Mouse (Mus musculus) heart, embryonic 14.5 days (tissue): ENCODE measurements around the gene Spsb4. TPM values are rescaled to one million over a fixed set of nuclear protein-coding genes. Genes with fewer than 3 reads are reported as not detected.

Source experiments
- ATAC-seq: fragments of 200-750 bp; cut with Nextera tagmentation; 2 replicates; pipeline ENCODE4 v1.8.0; 2017; ENCODE audit warnings: low read depth, moderate TSS enrichment; ENCODE audit not compliant: insufficient number of reproducible peaks, insufficient read depth, low FRiP score
- H3K27ac ChIP-seq, 2 experiments: fragments of 200-500 bp in 1 of 2; fragments of 300-500 bp in 1 of 2; sonication (generic) in 1 of 2; replicated peaks in 1 of 2; 2 replicates each; pipeline ENCODE4 v1.5.1; 2012 to 2014; ENCODE audit warnings: low read depth in 2 of 2, low read length in 2 of 2, control low read depth in 1 of 2, mild to moderate bottlenecking in 1 of 2, mixed read lengths in 1 of 2; ENCODE audit not compliant: control insufficient read depth in 1 of 2, insufficient read depth in 1 of 2
- H3K27me3 ChIP-seq: fragments of 300-500 bp; sonication (generic); 2 replicates; pipeline ENCODE4 v1.6.1; 2014; ENCODE audit warnings: mild to moderate bottlenecking, low read length, control low read depth; ENCODE audit not compliant: control insufficient read depth, insufficient read depth
- H3K36me3 ChIP-seq: fragments of 300-500 bp; sonication (generic); 2 replicates; pipeline ENCODE4 v1.6.1; 2014; ENCODE audit warnings: mild to moderate bottlenecking, control low read depth, low read length, mixed read lengths; ENCODE audit not compliant: control insufficient read depth, insufficient read depth
- H3K4me1 ChIP-seq, 2 experiments: fragments of 200-500 bp in 1 of 2; fragments of 300-500 bp in 1 of 2; sonication (generic) in 1 of 2; 2 replicates each; pipeline ENCODE4 v1.6.1; 2012 to 2014; ENCODE audit warnings: low read length in 2 of 2, control low read depth in 1 of 2, mixed read lengths in 1 of 2; ENCODE audit not compliant: control insufficient read depth in 2 of 2, insufficient read depth in 2 of 2
- H3K4me2 ChIP-seq: fragments of 300-500 bp; sonication (generic); 2 replicates; pipeline ENCODE4 v1.6.1; 2014; ENCODE audit warnings: mild to moderate bottlenecking, low read length
- H3K4me3 ChIP-seq, 2 experiments: fragments of 200-500 bp in 1 of 2; fragments of 300-500 bp in 1 of 2; sonication (generic) in 1 of 2; 2 replicates each; pipeline ENCODE4 v1.5.1; 2012 to 2014; ENCODE audit warnings: low read length in 2 of 2, mild to moderate bottlenecking in 2 of 2, control low read depth in 1 of 2, low read depth in 1 of 2, moderate library complexity in 1 of 2; ENCODE audit not compliant: control insufficient read depth in 1 of 2, insufficient read depth in 1 of 2
- H3K9ac ChIP-seq: fragments of 300-500 bp; sonication (generic); 2 replicates; pipeline ENCODE4 v1.6.1; 2014; ENCODE audit warnings: mild to moderate bottlenecking, low read length
- H3K9me3 ChIP-seq: fragments of 300-500 bp; sonication (generic); 2 replicates; pipeline ENCODE4 v1.6.1; 2016; ENCODE audit warnings: low read length, control low read depth; ENCODE audit not compliant: control insufficient read depth
- WGBS: fragments of 180-500 bp; shearing (Covaris S2); extraction: QIAGEN DNeasy Blood & Tissue Kit; methylation state at CpG from one replicate; pipeline ENCODE4 v1.1.7; 2014; 5-methylcytosine and 5-hydroxymethylcytosine counted together
- polyA plus RNA-seq: library from polyadenylated mRNA; unstranded; fragments of >200 nt; fragmentation: Nextera tagmentation; extraction: Ambion mirVana; gene quantifications from 2 replicates; pipeline ENCODE4 v1.2.1, GENCODE M21; 2014

The Spsb4 gene
- polyA plus RNA-seq, 1 experiment from 2014 or later: 41.9 TPM

DNA sequence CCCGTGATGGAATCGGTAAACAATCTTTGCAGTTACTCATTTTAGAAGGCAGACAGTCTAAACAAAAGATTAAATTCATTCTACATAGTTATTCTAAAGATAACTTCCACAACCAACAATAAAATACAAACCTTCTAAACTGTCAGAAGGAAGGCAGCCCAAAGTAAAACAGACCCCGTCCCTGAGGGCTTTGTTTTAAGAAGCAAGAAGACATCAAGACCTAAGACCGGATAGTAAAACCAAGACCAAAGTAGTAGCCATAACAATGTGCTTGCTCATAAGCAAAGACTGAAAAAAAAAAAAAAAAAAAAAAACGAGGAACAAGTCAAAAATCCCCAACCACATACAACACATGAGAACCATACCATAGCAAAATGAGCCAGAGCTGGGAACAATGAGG lies 15.5 kb downstream of the Spsb4 start:
- no peak overlapping the region for H3K27ac ChIP-seq
- H3K4me2 ChIP-seq: no peak overlapping the region
- no peak overlapping the region for H3K4me3 ChIP-seq
- H3K9me3 ChIP-seq: no peaks in the 10 kb centered on the region
- ATAC-seq: no peak
- H3K27me3 ChIP-seq: no peaks in the 10 kb centered on the region
- no peaks in the 10 kb centered on the region for H3K36me3 ChIP-seq
- H3K9ac ChIP-seq: no peak overlapping the region
- H3K4me1 ChIP-seq: peaks cover 9 to 24% of the 10 kb centered on the region in 2 experiments
- WGBS: 69% methylated on average over 5 of the region's 5 CpGs

DNA sequence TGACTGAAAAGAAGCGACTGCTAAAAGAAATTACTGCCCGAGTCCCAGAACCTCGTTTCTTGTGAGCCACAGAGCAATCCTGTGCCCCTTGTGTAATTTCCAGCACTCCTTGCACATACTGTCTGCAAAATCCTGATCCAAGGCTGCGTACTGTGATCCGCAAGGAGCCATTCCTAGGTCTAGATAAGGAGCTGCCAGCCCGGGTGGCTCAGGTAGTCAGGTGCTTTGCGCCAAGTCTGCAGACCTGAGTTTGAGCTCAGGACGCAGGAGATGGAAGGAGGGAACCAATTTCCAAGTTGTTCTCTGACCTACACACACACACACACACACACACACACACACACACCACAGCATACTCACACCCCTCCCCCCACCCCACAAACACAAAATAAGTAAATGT lies 16.0 kb downstream of the Spsb4 start:
- Histone ChIP-seq H3K9ac (no peak overlapping the region), H3K4me2 (no peak overlapping the region), H3K36me3 (no peaks in the 10 kb centered on the region), H3K27me3 (no peaks in the 10 kb centered on the region), H3K9me3 (no peaks in the 10 kb centered on the region), H3K27ac (no peak overlapping the region), H3K4me1 (peaks cover 9 to 19% of the 10 kb centered on the region in 2 experiments), H3K4me3 (no peak overlapping the region)
- 70% methylated on average over 8 of the region's 8 CpGs for WGBS
- no peak for ATAC-seq

DNA sequence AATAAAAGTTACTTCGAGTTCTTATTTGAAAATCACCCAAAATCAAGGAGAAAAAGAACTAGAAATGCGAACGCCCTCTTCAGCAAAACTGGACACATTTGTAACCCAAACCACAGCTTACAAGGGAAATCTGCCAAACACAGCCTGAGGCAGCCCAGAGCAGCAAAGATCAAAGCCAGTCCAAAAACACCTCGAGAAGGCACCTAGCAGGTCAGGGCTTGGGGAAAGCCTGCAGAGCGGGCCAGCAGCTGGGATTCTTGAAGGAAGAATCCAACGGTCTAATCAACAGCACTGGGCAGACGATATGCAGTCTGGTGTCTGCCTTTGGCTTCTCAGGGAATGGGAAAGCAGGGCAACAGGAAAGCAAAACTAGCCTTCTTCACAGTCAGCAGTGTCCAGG lies 16.6 kb downstream of the Spsb4 start:
- Histone ChIP-seq H3K9me3 (no peaks in the 10 kb centered on the region), H3K4me1 (peaks cover 9 to 14% of the 10 kb centered on the region in 2 experiments), H3K9ac (no peak overlapping the region), H3K4me3 (no peak overlapping the region), H3K27me3 (no peaks in the 10 kb centered on the region), H3K27ac (no peak overlapping the region), H3K36me3 (no peaks in the 10 kb centered on the region), H3K4me2 (no peak overlapping the region)
- 49% methylated on average over 7 of the region's 7 CpGs for WGBS
- ATAC-seq: no peak

DNA sequence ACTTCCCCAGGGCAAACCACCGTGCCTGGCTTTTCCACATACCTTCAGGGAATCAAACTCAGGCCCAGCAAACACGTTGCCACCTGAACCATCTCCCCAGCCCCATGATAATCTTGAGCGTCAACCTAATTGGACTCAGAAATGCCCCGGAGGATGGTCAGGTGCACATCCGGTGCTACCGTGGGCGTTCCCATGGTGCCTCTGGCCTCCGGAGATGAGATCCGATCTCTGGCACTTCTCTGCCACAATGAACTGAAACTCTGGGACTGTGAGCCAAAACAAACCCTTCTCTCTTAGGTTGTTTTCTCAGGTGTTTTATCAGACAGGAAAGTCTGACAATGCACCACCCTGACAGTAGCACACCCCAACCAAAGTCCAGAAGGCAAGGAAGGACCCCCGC lies 17.2 kb downstream of the Spsb4 start:
- Histone ChIP-seq H3K27me3 (no peaks in the 10 kb centered on the region), H3K9me3 (no peaks in the 10 kb centered on the region), H3K4me2 (no peak overlapping the region), H3K9ac (no peak overlapping the region), H3K36me3 (no peaks in the 10 kb centered on the region), H3K4me3 (no peak overlapping the region), H3K27ac (no peak overlapping the region), H3K4me1 (peaks cover 9 to 14% of the 10 kb centered on the region in 2 experiments)
- 81% methylated on average over 10 of the region's 10 CpGs for WGBS
- ATAC-seq: no peak

DNA sequence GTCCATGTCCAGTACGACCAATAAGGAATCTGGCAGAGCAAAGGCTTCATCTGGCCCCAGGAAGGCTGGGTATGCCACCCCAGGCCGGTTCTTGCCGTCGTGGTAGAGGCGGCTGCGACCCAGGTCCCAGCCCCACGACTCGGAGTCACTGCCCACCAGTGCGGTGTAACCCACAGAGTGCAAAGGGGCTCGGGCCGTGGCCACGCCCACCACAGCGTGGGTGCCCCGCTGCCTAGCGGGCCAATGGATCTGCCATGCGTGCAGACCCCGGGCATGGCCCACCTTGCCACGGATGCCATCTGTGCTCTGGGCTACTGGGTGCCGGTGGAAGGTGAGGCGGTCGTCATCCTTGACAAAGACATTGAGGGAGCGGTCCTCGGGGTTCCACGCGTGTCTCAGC lies 22.9 kb downstream of the Spsb4 start:
- 95% methylated on average over 25 of the region's 25 CpGs for WGBS
- Histone ChIP-seq H3K4me3 (no peak overlapping the region), H3K27ac (no peak overlapping the region), H3K9me3 (no peaks in the 10 kb centered on the region), H3K36me3 (peaks cover 17% of the 10 kb centered on the region), H3K4me1 (peaks cover 39 to 46% of the 10 kb centered on the region in 2 experiments), H3K4me2 (no peak overlapping the region), H3K9ac (no peak overlapping the region), H3K27me3 (no peaks in the 10 kb centered on the region)
- 0 out of 2 replicates have a peak, but pooled peaks have one; percentile 26 for ATAC-seq

DNA sequence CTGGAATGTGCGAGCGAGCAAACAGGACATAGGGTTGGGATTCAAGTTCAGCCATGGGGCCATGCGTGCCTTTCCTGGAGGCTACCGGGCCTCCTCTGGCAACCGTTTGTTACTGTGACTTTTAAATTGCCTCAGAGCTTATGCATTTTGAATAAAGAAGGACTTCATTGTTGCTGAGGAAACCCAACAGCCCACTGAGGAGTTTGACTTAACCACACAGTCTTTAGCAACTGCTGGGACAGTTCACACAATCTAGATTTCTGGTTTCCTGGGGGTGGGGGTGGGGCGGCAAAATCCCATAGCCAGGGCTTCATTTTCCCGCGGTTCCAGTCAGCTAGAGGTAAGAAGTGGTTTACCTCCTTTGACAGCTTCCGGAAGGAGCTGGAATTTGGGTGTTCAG lies 23.9 kb downstream of the Spsb4 start:
- Histone ChIP-seq H3K27me3 (no peaks in the 10 kb centered on the region), H3K4me1 (peaks cover 47 to 56% of the 10 kb centered on the region in 2 experiments), H3K9me3 (no peaks in the 10 kb centered on the region), H3K9ac (no peak overlapping the region), H3K36me3 (peaks cover 17% of the 10 kb centered on the region), H3K4me3 (no peak overlapping the region), H3K4me2 (no peak overlapping the region), H3K27ac (no peak overlapping the region)
- 77% methylated on average over 9 of the region's 9 CpGs for WGBS
- no peak for ATAC-seq

DNA sequence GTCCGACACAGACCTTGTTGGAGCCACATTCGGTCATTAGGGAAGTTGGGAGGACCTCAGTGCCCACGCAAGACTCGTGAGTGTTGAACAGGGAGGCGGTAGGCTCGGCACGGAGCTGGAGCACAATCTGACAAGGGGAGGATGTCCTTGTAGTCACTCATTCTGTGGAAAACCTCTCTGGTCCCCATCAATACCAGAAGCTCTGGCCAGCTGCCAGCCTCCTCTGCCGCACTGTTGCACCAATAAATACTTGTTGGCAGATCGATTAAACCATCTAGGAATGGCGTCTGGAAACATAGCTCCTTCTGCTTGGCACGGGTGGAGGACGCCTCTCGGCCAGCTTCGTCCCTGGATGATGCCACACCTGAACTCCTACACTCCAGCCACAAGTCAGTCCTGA lies 27.5 kb downstream of the Spsb4 start:
- Histone ChIP-seq H3K4me2 (no peak overlapping the region), H3K36me3 (peaks cover 16% of the 10 kb centered on the region), H3K9ac (no peak overlapping the region; the same call in 1 of the 2 replicates), H3K27ac (no peak overlapping the region), H3K27me3 (no peaks in the 10 kb centered on the region), H3K9me3 (no peaks in the 10 kb centered on the region), H3K4me1 (peaks cover 76 to 88% of the 10 kb centered on the region in 2 experiments), H3K4me3 (no peak overlapping the region)
- no peak for ATAC-seq
- 50% methylated on average over 14 of the region's 14 CpGs for WGBS

DNA sequence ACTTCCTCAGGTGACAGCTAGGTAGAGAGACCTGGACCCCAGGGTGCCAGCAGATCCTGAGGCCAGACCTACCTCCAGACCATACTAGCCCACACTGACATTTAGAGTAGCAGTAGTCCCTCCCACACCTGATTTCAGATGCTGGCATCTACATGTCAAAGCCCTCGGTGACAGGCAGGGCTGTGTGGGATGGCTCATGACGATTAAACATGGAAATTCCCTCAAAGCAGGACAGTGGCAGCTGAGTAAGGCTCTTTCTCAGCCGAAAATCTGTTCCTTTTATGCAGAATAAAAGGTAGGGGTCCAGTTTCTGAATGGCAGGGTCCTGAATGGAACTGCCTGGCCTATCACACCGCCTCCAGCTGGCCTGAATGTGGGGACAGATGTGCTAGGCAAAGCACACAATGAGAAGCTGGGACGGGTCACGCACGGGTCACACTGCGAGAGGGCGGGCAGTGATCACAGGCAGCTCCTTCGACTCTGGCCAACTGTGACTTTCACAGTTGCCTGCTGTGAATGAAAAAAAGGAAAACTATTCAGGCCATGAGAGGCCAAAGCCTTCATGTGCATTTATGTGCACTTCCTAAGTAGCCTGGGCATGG lies 29.2 kb downstream of the Spsb4 start:
- Histone ChIP-seq H3K36me3 (0 out of 2 replicates have a peak, but pooled peaks cover under 1% of the 10 kb centered on the region), H3K4me3 (no peak overlapping the region), H3K9me3 (no peaks in the 10 kb centered on the region), H3K27me3 (no peaks in the 10 kb centered on the region), H3K4me2 (no peak overlapping the region), H3K9ac (peak overlapping the region; percentile 18; the same call in 1 of the 2 replicates), H3K4me1 (peaks cover 79 to 95% of the 10 kb centered on the region in 2 experiments), H3K27ac (peak overlapping the region; percentile 28 to 60; a peak in 2 of 4 replicates)
- ATAC-seq: no peak
- WGBS: 30% methylated on average over 10 of the region's 10 CpGs
